Mouse (Mus musculus) CH12.LX (cell line): ENCODE results near the gene Zc3hc1.

Experiments used
- BHLHE40 ChIP-seq: IDR thresholded peaks from 2 replicates; pipeline ENCODE4 v1.6.1; 2011; ENCODE audit warnings: mild to moderate bottlenecking, low read depth, low read length, improper control_type of control experiment
- CTCF ChIP-seq, 2 experiments: IDR thresholded peaks in 1 of 2; conservative IDR thresholded peaks in 1 of 2; 2 replicates each; pipeline ENCODE4 v1.5.1; 2011 to 2012; ENCODE audit warnings: low read depth in 2 of 2, low read length in 2 of 2, improper control_type of control experiment in 1 of 2, inconsistent platforms in 1 of 2, mild to moderate bottlenecking in 1 of 2, moderate library complexity in 1 of 2

DNA sequence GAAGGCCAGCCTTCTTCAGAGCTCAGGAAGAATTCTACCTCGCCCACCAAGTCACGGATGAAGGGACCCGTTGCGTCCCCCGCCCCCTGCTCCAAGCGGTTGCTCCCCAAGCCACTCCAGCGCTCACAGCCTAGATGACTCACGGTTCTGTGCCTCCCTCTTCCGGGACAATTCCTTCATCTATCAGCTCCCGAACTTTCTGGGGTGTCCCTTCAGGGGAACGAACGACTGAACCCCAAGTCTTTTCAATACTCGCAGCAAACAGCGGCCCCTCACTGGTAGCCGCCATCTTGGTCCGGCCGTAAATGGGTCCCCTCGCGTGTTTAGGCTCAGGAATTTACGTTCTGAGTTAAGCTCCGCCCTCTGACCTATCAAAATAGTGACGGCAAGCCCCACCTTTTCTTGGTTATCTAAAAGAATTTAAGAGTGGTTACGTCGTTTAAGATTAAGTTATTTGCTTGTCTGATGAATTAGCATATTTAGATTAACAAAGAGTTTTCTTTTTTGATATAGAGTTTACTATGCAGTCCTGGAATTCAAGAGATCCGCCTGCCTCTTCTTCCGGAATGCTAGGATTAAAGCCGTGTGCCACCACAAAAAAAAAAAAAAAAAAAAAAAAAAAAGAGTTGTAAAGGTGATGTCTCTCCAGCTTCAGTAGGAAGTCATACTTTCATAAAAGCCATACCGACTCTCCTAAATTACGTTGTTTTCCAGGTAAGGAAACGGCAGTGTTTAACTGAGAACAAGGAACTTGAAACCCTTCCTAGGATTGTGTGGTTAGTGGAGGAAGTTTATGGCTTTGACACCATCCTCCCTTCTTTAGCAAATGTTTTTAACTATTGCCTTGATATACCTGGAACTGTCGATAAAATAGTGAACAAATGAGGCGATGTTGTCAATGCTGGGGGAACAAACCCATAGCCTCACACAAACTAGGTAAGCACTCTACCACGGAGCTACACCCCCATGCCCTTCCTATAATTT lies at the start of gene Zc3hc1:
- TF ChIP-seq BHLHE40 (no peak), CTCF (conservative IDR thresholded peaks at IDR 0.05 in 1 of 2, IDR thresholded peaks at IDR 0.05 in 1 of 2; ENCODE audit: low read depth in 2 of 2, low read length in 2 of 2) (no peak)
